Mouse (Mus musculus): ENCODE results near the gene Rbm18.

Gene Rbm18

DNA sequence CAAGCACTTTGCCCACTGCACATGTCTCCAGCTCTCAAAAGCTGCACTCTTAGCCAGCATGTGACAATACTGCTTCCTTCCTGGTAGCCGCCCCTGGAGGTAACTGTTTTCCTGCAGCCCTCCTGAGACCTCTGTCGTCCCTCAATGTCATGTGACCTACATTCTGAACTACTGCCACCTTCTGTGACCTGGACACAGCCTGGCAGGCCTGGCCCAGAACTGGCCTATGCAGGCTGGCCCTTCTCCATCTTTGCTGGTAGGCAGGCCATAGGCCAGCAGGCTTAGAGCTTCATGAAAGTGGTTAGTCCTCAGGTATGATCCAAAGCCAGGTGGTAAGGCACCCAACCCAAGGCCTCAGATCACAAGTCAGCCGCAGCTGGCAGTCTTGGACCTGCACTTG is 62.8 kb downstream of the Rbm18 start:
- no peak for DNase-seq (ENCODE audit: extremely low read depth, low read depth)

DNA sequence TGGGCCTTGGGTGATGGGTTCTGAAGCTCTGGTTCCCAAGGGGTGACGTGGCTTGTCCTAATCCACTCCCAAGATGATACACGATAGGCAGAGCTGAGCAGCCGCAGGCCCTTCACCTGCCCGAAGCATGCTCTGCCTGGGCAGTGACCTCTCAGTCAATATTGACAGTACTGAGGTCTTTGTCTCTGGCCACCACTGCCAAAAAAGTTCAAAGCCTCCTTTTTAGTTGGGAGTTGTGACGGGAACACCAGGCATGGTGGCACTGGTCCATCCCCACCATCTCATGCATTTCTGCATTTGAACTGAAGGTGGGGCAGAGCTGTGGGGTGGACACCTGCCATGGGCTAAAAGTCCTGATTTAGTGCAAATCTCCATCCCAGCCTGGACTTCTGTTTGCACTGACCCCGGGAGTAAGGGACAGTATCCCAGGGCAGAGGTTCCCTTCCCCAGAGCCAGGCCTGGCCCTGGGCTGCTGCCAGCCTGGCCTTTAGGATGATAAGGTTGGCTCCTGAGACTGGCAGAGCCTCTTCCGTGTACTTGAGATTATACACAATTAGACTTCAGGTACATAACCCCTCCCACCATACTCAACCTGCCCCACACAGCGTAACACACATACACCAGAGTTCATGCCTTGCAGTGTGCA is 64.8 kb downstream of the Rbm18 start:
- no peak for DNase-seq (ENCODE audit: extremely low read depth, low read depth)

DNA sequence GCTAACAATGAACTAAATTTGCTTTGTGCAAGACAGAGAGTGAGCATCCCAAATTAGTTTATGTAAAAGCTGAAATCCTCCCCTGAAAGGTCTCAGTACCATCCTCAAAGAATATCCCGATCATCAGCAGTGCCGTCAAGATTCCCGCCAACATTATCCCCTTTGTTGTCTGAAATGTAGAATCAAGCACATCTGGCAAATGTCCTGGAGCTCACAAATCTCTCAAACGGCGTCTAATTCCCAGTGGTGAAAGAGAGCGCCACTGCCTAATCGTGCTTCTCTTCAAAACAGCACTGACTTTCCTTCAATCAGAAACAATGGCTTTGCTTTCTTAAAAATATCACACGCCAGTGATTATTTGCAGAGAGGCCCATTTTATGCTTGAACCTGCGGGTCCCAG is 69.4 kb downstream of the Rbm18 start:
- DNase-seq (ENCODE audit: extremely low read depth, low read depth) = no peak

All from MEL-GATA-1-ER (cell line).